Mouse (Mus musculus) neural tube, embryonic 14.5 days (tissue): ENCODE measurements around the gene Gm3298. TPM values are rescaled to one million over a fixed set of nuclear protein-coding genes. Genes with fewer than 3 reads are reported as not detected.
"Not testable (repeated sequence)": the region's sequence is repeated elsewhere in the genome, so short reads cannot be mapped to it uniquely, and the experiment has no call there.

Source experiments
- ATAC-seq: fragments of 200-750 bp; cut with Nextera tagmentation; 2 replicates; pipeline ENCODE4 v1.8.0; 2017; ENCODE audit warnings: low read depth, mild to moderate bottlenecking, moderate TSS enrichment, moderate library complexity
- H3K27ac ChIP-seq: fragments of 300-500 bp; sonication (generic); 2 replicates; pipeline ENCODE4 v1.5.1; 2014; ENCODE audit warnings: low read depth, mild to moderate bottlenecking, control low read depth, low read length, moderate library complexity, mixed read lengths
- H3K27me3 ChIP-seq: fragments of 300-500 bp; sonication (generic); 2 replicates; pipeline ENCODE4 v1.6.1; 2014; ENCODE audit warnings: low read length; ENCODE audit not compliant: control insufficient read depth, insufficient read depth
- H3K36me3 ChIP-seq: fragments of 300-500 bp; sonication (generic); 2 replicates; pipeline ENCODE4 v1.6.1; 2014; ENCODE audit warnings: low read length, mixed read lengths; ENCODE audit not compliant: control insufficient read depth, insufficient read depth
- H3K4me1 ChIP-seq: fragments of 300-500 bp; sonication (generic); 2 replicates; pipeline ENCODE4 v1.6.1; 2014; ENCODE audit warnings: low read length; ENCODE audit not compliant: control insufficient read depth, insufficient read depth
- H3K4me2 ChIP-seq: fragments of 300-500 bp; sonication (generic); 2 replicates; pipeline ENCODE4 v1.6.1; 2014; ENCODE audit warnings: mild to moderate bottlenecking, low read depth, low read length, control low read depth
- H3K4me3 ChIP-seq: fragments of 300-500 bp; sonication (generic); 2 replicates; pipeline ENCODE4 v1.5.1; 2014; ENCODE audit warnings: low read depth, low read length, control low read depth, mixed read lengths
- H3K9ac ChIP-seq: fragments of 300-500 bp; sonication (generic); replicated peaks from 2 replicates; pipeline ENCODE4 v1.6.1; 2014; ENCODE audit warnings: low read depth, mild to moderate bottlenecking, control low read depth, low read length, mixed read lengths
- H3K9me3 ChIP-seq: fragments of 300-500 bp; sonication (generic); 2 replicates; pipeline ENCODE4 v1.6.1; 2016; ENCODE audit warnings: low read length; ENCODE audit not compliant: control insufficient read depth
- WGBS: fragments of 180-500 bp; shearing (Covaris S2); extraction: QIAGEN DNeasy Blood & Tissue Kit; methylation state at CpG from one replicate; pipeline ENCODE4 v1.1.7; 2014; 5-methylcytosine and 5-hydroxymethylcytosine counted together
- polyA plus RNA-seq: library from polyadenylated mRNA; unstranded; fragments of >200 nt; fragmentation: Nextera tagmentation; extraction: Ambion mirVana; gene quantifications from 2 replicates; pipeline ENCODE4 v1.2.1, GENCODE M21; 2014

Gm3298 gene
- polyA plus RNA-seq, result 1.2 TPM in 1 of 2 replicates, not detected in the other

DNA sequence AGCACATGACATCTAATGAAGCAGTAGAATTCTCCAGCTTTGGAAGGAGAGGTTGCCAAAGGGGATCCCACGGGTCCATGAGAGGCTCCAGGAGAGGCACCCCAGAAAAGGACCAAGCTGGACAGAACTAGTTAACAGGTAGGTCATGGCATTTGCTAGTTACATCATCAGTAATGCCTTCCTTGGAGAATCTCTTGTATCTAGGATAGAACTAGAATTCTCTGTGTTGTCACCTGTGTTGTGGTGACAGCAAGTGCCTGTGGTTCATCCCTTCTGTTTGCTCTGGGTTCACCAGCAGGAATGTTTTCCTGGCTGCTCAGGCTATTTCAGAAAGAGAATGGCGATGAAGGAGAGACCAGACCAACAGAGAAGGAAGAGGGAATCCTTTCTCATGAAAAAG lies at the start of gene Gm3298:
Gene Gm3298, plus strand, starts transcription at position 301 of the 400 bp plus-strand sequence.
- not testable (repeated sequence) for H3K36me3 ChIP-seq, H3K9ac ChIP-seq, ATAC-seq, H3K9me3 ChIP-seq, H3K4me3 ChIP-seq, H3K4me1 ChIP-seq, H3K27me3 ChIP-seq, H3K4me2 ChIP-seq, H3K27ac ChIP-seq
- WGBS, result no CpG with 5 or more reads among the region's 2 CpGs

DNA sequence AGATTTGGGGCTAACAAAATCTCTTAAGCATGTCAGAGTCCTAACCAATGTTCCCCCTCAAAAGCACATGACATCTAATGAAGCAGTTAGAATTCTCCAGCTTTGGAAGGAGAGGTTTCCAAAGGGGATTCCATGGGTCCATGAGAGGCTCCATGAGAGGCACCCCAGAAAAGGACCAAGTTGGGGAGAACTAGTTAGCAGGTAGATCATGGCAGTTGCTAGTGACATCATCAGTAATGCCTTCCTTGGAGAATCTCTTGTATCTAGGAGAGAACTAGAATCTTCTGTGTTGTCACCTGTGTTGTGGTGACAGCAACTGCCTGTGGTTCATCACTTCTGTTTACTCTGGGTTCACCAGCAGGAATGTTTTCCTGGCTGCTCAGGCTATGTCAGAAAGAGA lies 32.1 kb upstream of the Gm3298 start, which contains the start of gene Gm8297:
Gene Gm8297, plus strand, starts transcription at position 301 of the 400 bp plus-strand sequence.
- H3K36me3 ChIP-seq, H3K4me3 ChIP-seq, H3K9ac ChIP-seq, H3K27ac ChIP-seq, H3K4me2 ChIP-seq, H3K9me3 ChIP-seq, H3K4me1 ChIP-seq, H3K27me3 ChIP-seq, ATAC-seq: not testable (repeated sequence)

DNA sequence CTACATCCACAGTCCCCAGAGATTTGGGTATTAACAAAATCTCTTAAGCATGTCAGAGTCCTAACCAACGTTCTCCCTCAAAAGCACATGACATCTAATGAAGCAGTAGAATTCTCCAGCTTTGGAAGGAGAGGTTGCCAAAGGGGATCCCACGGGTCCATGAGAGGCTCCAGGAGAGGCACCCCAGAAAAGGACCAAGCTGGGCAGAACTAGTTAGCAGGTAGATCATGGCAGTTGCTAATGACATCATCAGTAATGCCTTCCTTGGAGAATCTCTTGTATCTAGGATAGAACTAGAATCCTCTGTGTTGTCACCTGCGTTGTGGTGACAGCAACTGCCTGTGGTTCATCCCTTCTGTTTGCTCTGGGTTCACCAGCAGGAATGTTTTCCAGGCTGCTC lies 34.6 kb downstream of the Gm3298 start, which contains the start of gene 4930555G01Rik:
Gene 4930555G01Rik, plus strand, starts transcription at position 301 of the 400 bp plus-strand sequence.
- not testable (repeated sequence) for H3K4me2 ChIP-seq, H3K27ac ChIP-seq, H3K4me3 ChIP-seq, ATAC-seq, H3K9me3 ChIP-seq, H3K36me3 ChIP-seq, H3K9ac ChIP-seq, H3K27me3 ChIP-seq, H3K4me1 ChIP-seq
- no CpG with 5 or more reads among the region's 3 CpGs for WGBS

Other genes with a start within 250 kb of the Gm3298 start
- not detected in 2 replicates for gene Gm9602, start 239.6 kb upstream of the Gm3298 start, polyA plus RNA-seq
- gene Gm3269, start 177.8 kb upstream of the Gm3298 start, polyA plus RNA-seq, result not detected in 2 replicates
- gene Gm3264, start 160.3 kb upstream of the Gm3298 start, polyA plus RNA-seq, result 2.9 and 4.3 TPM in 2 replicates
- gene Gm3278, start 123.5 kb upstream of the Gm3298 start, polyA plus RNA-seq, result not detected in 2 replicates
- gene Gm8297, start 32.0 kb upstream of the Gm3298 start, polyA plus RNA-seq, result not detected in 2 replicates
- not detected in 2 replicates for gene 4930555G01Rik, start 34.7 kb downstream of the Gm3298 start, polyA plus RNA-seq
- gene Gm8281, start 55.1 kb downstream of the Gm3298 start, polyA plus RNA-seq, result 13.4 and 14.5 TPM in 2 replicates
- not detected in 2 replicates for gene Gm8279, start 115.6 kb downstream of the Gm3298 start, polyA plus RNA-seq
- gene Gm3317, start 148.6 kb downstream of the Gm3298 start, polyA plus RNA-seq, result not detected in 2 replicates
- gene Gm8271, start 169.9 kb downstream of the Gm3298 start, polyA plus RNA-seq, result not detected in 2 replicates
- gene Gm3526, start 244.7 kb downstream of the Gm3298 start, polyA plus RNA-seq, result 0.16 TPM in 1 of 2 replicates, not detected in the other